8 mouse cellular contexts compared by ENCODE assay signal in genomic region chr16:89991701-89992152, GRCm38 (mm10).
DNase-seq lines count a peak whose midpoint lies in the region; ATAC-seq and TF ChIP-seq lines count a peak whose summit lies in the region.

No protein-coding gene starts in this region.

- no peaks in the 10 kb centered on the region for H3K27me3 ChIP-seq in heart, embryonic 14.5 days (ENCODE audit: control insufficient read depth, insufficient read depth, low read length)
- H3K27me3 ChIP-seq in liver, embryonic 14.5 days (ENCODE audit: control insufficient read depth, insufficient read depth, low read length): no peaks in the 10 kb centered on the region

- 0 out of 2 replicates have a peak overlapping the region, but pooled peaks have one; percentile 13 for H3K4me2 ChIP-seq in heart, embryonic 14.5 days (ENCODE audit: low read length)
- H3K4me2 ChIP-seq in liver, embryonic 14.5 days (ENCODE audit: low read depth): peak overlapping the region; percentile 14; the same call in 1 of the 2 replicates

- H3K9ac ChIP-seq in heart, embryonic 14.5 days (ENCODE audit: low read length): no peak overlapping the region
- H3K9ac ChIP-seq in liver, embryonic 14.5 days (replicated peaks): no peak overlapping the region

- TF ChIP-seq CTCF in liver, embryonic 14.5 days (IDR thresholded peaks at IDR 0.05; ENCODE audit: low read depth): no peak

- WGBS in heart, embryonic 14.5 days: 39% methylated on average over 12 of the region's 12 CpGs
- WGBS in liver, embryonic 14.5 days (ENCODE audit: insufficient replicate concordance): 45% methylated on average over 12 of the region's 12 CpGs

- H3K36me3 ChIP-seq in heart, embryonic 14.5 days (ENCODE audit: control insufficient read depth, insufficient read depth, low read length): no peaks in the 10 kb centered on the region
- no peaks in the 10 kb centered on the region for H3K36me3 ChIP-seq in liver, embryonic 14.5 days (replicated peaks; ENCODE audit: control insufficient read depth, insufficient read depth, low read depth)

- 0 out of 2 replicates have a peak, but pooled peaks cover 4% of the 10 kb centered on the region for H3K9me3 ChIP-seq in heart, embryonic 14.5 days (ENCODE audit: control insufficient read depth, low read length)
- H3K9me3 ChIP-seq in liver, embryonic 14.5 days (ENCODE audit: control insufficient read depth, low read length): no peaks in the 10 kb centered on the region

- peak; percentile 53; the same call in 1 of the 2 replicates for TF ChIP-seq EP300 in liver, embryonic 14.5 days (IDR thresholded peaks at IDR 0.05; ENCODE audit: low read depth)

- DNase-seq in cerebellum, adult 18-20 months: peak; percentile 45 to 48
- DNase-seq in cerebellum, postnatal 36 days: no peak
- peak; percentile 44 for DNase-seq in c-Kit-positive CD71-positive TER-119-negative erythroid progenitor cells, embryonic 14.5 days (ENCODE audit: low read depth)
- peak in 2 of 3 experiments; percentile 38 to 44 for DNase-seq in liver, embryonic 14.5 days (ENCODE audit: low read depth in 3 of 3, low spot score in 3 of 3)
- no peak for DNase-seq in testis, postnatal 10 days (ENCODE audit: low spot score)
- DNase-seq in right cerebral cortex, postnatal 14 days: no peak
- no peak for DNase-seq in thymus, adult 18-20 months

- peak; percentile 53 for ATAC-seq in heart, embryonic 14.5 days (ENCODE audit: insufficient number of reproducible peaks, insufficient read depth, low FRiP score, low read depth)
- ATAC-seq in liver, embryonic 14.5 days (ENCODE audit: insufficient read depth): peak; percentile 67

- no peak overlapping the region for H3K4me3 ChIP-seq in heart, embryonic 14.5 days (ENCODE audit: control insufficient read depth in 1 of 2, insufficient read depth in 1 of 2, low read depth in 1 of 2, low read length in 2 of 2)
- no peak overlapping the region for H3K4me3 ChIP-seq in liver, embryonic 14.5 days (ENCODE audit: insufficient read depth in 1 of 2, low read depth in 2 of 2, low read length in 2 of 2)

- peaks cover 9 to 10% of the 10 kb centered on the region in 2 experiments; a peak in 3 of 4 replicates for H3K4me1 ChIP-seq in heart, embryonic 14.5 days (ENCODE audit: control insufficient read depth in 2 of 2, insufficient read depth in 2 of 2, low read length in 2 of 2)
- peaks cover 31 to 46% of the 10 kb centered on the region in 2 experiments for H3K4me1 ChIP-seq in liver, embryonic 14.5 days (replicated peaks; ENCODE audit: control insufficient read depth in 2 of 2, insufficient read depth in 2 of 2, low read length in 1 of 2)

- H3K27ac ChIP-seq in heart, embryonic 14.5 days (replicated peaks in 1 of 2; ENCODE audit: control insufficient read depth in 1 of 2, insufficient read depth in 1 of 2, low read depth in 2 of 2, low read length in 2 of 2): peak overlapping the region; percentile 47 to 49
- no peak overlapping the region for H3K27ac ChIP-seq in liver, embryonic 14.5 days

Comparison
In these comparisons a context has a peak if more than half of its experiments do, and no peak if none do; other contexts are left out.
1. DNase-seq: peak in cerebellum, adult 18-20 months (2 of 2), c-Kit-positive CD71-positive TER-119-negative erythroid progenitor cells, embryonic 14.5 days (single experiment) and liver, embryonic 14.5 days (2 of 3); none in cerebellum, postnatal 36 days (0 of 2), testis, postnatal 10 days (single experiment), right cerebral cortex, postnatal 14 days (single experiment) and thymus, adult 18-20 months (0 of 2).